Mouse (Mus musculus) Muller cell, postnatal 12 days (primary cell): ENCODE results near the gene Gm3629.
"Not testable (repeated sequence)": the region's sequence is repeated elsewhere in the genome, so short reads cannot be mapped to it uniquely, and the experiment has no call there.

Experiments
- DNase-seq: peaks from one replicate; pipeline ENCODE4 v3.0.0-alpha.2; 2015; ENCODE audit errors: inconsistent ontology term

Gene Gm3629

DNA sequence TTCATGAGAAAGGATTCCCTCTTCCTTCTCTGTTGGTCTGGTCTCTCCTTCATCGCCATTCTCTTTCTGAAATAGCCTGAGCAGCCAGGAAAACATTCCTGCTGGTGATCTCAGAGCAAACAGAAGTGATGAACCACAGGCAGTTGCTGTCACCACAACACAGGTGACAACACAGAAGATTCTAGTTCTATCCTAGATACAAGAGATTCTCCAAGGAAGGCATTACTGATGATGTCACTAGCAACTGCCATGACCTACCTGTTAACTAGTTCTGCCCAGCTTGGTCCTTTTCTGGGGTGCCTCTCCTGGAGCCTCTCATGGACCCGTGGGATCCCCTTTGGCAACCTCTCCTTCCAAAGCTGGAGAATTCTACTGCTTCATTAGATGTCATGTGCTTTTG is at the start of gene Gm3629:
Gm3629 (minus strand) TSS at position 101 of the 400 bp plus-strand sequence.
- not testable (repeated sequence) for DNase-seq

DNA sequence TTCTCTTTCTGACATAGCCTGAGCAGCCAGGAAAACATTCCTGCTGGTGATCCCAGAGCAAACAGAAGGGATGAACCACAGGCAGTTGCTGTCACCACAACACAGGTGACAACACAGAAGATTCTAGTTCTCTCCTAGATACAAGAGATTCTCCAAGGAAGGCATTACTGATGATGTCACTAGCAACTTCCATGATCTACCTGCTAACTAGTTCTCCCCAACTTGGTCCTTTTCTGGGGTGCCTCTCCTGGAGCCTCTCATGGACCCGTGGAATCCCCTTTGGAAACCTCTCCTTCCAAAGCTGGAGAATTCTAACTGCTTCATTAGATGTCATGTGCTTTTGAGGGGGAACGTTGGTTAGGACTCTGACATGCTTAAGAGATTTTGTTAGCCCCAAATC is 31.9 kb upstream of the Gm3629 start, which contains the start of gene Gm3460:
Gm3460 (minus strand) TSS at position 101 of the 400 bp plus-strand sequence.
- not testable (repeated sequence) for DNase-seq

DNA sequence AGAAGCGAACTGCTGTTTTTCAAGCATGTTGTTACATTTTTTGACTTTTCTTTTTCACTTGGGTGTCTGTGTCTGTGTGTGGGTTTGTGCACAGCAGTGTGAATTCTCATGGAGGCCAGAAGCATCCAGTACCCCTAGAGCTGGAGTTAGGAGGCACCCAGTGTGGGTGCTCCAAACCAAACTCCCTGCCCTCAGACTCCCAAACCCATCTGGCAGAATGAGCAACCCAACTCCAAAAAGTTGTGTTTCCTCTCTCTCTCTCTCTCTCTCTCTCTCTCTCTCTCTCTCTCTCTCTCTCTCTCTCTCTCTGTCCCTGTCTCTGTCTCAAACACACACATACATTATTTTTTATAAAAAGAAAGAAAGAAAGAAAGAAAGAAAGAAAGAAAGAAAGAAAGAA is 16.0 kb upstream of the Gm3629 start:
- not testable (repeated sequence) for DNase-seq

DNA sequence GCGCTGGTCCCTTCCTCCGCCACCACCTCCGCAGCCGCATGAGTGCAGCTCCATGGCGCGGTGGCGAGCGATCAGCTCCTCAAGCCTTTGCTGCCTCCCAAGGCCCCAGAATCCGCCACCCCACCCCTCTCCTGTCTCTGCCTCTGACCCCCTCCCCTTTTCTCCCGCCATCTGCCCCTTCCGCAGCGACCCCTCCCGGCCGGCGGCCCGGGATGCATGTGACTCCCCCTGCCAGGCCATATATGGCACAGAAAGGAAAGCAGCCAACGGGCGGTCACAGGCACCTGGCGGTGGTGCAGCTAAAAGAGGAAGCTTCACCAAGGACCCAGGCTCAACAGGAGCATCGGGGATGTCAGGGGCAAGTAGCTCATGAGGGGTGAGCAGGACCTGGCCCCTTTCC is 14.6 kb upstream of the Gm3629 start:
- DNase-seq: peak; percentile 54

DNA sequence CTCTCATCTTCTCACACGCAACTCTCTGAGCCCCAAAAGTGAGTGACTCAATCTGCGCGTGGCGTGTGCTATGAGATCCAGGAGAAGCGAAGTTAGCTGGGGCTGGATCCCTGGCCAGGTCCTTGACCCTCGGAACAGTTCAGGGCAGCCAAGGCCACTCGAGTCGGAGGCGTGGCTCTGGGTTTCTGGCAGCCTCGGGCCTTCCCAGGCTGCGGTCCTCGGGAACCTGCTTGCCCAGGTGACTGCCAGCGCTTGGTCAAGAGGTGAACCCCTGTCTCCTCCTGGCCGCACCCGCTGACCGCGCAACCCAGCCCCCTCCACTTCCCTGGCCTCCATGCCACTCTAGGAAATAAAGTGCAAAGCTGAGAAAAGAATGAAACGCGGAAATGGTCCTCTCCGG is 14.1 kb upstream of the Gm3629 start:
- DNase-seq: peak; percentile 0

DNA sequence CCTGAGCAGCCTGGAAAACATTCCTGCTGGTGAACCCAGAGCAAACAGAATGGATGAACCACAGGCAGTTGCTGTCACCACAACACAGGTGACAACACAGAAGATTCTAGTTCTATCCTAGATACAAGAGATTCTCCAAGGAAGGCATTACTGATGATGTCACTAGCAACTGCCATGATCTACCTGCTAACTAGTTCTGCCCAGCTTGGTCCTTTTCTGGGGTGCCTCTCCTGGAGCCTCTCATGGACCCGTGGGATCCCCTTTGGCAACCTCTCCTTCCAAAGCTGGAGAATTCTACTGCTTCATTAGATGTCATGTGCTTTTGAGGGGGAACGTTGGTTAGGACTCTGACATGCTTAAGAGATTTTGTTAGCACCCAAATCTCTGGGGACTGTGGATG is 53.2 kb downstream of the Gm3629 start, which contains the start of gene Gm8356:
Gm8356 (minus strand) TSS at position 101 of the 400 bp plus-strand sequence.
- DNase-seq: not testable (repeated sequence)
